Mouse (Mus musculus) liver, postnatal 0 days (tissue): ENCODE data around the gene Dusp5. TPM values are rescaled to one million over a fixed set of nuclear protein-coding genes. Genes with fewer than 3 reads are reported as not detected.

Source experiments
- ATAC-seq: fragments of 200-750 bp; cut with Nextera tagmentation; 2 replicates; pipeline ENCODE4 v1.8.0; 2017; ENCODE audit warnings: mild to moderate bottlenecking, moderate library complexity
- DNase-seq: peaks from one replicate; pipeline ENCODE4 v3.0.0-alpha.2; 2016
- H3K27ac ChIP-seq: fragments of 300-500 bp; sonication (generic); 2 replicates; pipeline ENCODE4 v1.5.1; 2014; ENCODE audit warnings: antibody characterized with exemption, moderate library complexity, mild to moderate bottlenecking, low read depth
- H3K27me3 ChIP-seq: fragments of 300-500 bp; sonication (generic); 2 replicates; pipeline ENCODE4 v1.6.1; 2014; ENCODE audit warnings: low read length, control low read depth, mixed read lengths; ENCODE audit not compliant: insufficient read depth
- H3K36me3 ChIP-seq: fragments of 300-500 bp; sonication (generic); replicated peaks from 2 replicates; pipeline ENCODE4 v1.6.1; 2014; ENCODE audit warnings: mild to moderate bottlenecking, control low read depth, low read length, moderate library complexity, mixed read lengths; ENCODE audit not compliant: insufficient read depth
- H3K4me1 ChIP-seq: fragments of 300-500 bp; sonication (generic); 2 replicates; pipeline ENCODE4 v1.6.1; 2014; ENCODE audit warnings: antibody characterized with exemption, mild to moderate bottlenecking, control low read depth; ENCODE audit not compliant: insufficient read depth
- H3K4me2 ChIP-seq: fragments of 300-500 bp; sonication (generic); 2 replicates; pipeline ENCODE4 v1.6.1; 2014; ENCODE audit warnings: low read depth, mild to moderate bottlenecking, low read length, moderate library complexity, mixed read lengths
- H3K4me3 ChIP-seq: fragments of 300-500 bp; sonication (generic); 2 replicates; pipeline ENCODE4 v1.5.1; 2014; ENCODE audit warnings: low read depth, low read length
- H3K9ac ChIP-seq: fragments of 300-500 bp; sonication (generic); replicated peaks from 2 replicates; pipeline ENCODE4 v1.6.1; 2014; ENCODE audit warnings: mild to moderate bottlenecking, moderate library complexity
- H3K9me3 ChIP-seq: fragments of 300-500 bp; sonication (generic); 2 replicates; pipeline ENCODE4 v1.6.1; 2016; ENCODE audit warnings: mild to moderate bottlenecking, control low read depth, low read length, mixed read lengths
- CTCF ChIP-seq: sonication (generic); IDR thresholded peaks from 2 replicates; pipeline ENCODE4 v1.5.1; 2016; ENCODE audit warnings: antibody characterized with exemption, low read depth
- EP300 ChIP-seq: IDR thresholded peaks from 2 replicates; pipeline ENCODE4 v1.6.1; 2016; ENCODE audit warnings: antibody characterized with exemption, low read depth, mild to moderate bottlenecking
- WGBS: fragments of 180-500 bp; shearing (Covaris S2); extraction: QIAGEN DNeasy Blood & Tissue Kit; methylation state at CpG from one replicate; pipeline ENCODE4 v1.1.7; 2014; ENCODE audit not compliant: insufficient replicate concordance; 5-methylcytosine and 5-hydroxymethylcytosine counted together
- polyA plus RNA-seq: library from polyadenylated mRNA; unstranded; fragments of >200 nt; fragmentation: Nextera tagmentation; extraction: Ambion mirVana; gene quantifications from 2 replicates; pipeline ENCODE4 v1.2.1, GENCODE M21; 2015

Dusp5 gene
- polyA plus RNA-seq, 1 experiment from 2014 or later: 2.7 TPM

- Histone ChIP-seq H3K9ac (no peak overlapping the region), H3K27ac (no peak overlapping the region), H3K9me3 (no peaks in the 10 kb centered on the region; the same call in 1 of the 2 replicates), H3K27me3 (no peaks in the 10 kb centered on the region), H3K4me1 (no peaks in the 10 kb centered on the region; the same call in none of the 2 replicates), H3K4me2 (no peak overlapping the region), H3K36me3 (no peaks in the 10 kb centered on the region), H3K4me3 (no peak overlapping the region)
- no peak for ATAC-seq
- no peak for DNase-seq
- 34% methylated on average over 11 of the region's 11 CpGs for WGBS
- TF ChIP-seq CTCF (no peak), EP300 (no peak)
These were observed 39.0 kb downstream of the Dusp5 start for GRCm38 (mm10) chr19:53567864-53568263.

GRCm38 (mm10) chr19:53568553-53568952 lies 39.6 kb downstream of the Dusp5 start:
- DNase-seq (no peak), ATAC-seq (no peak)
- no peak overlapping the region for H3K4me3 ChIP-seq
- no peak overlapping the region for H3K4me2 ChIP-seq
- H3K27me3 ChIP-seq: no peaks in the 10 kb centered on the region
- H3K9ac ChIP-seq: no peak overlapping the region
- H3K4me1 ChIP-seq: no peaks in the 10 kb centered on the region; the same call in none of the 2 replicates
- H3K27ac ChIP-seq: no peak overlapping the region
- no peaks in the 10 kb centered on the region for H3K9me3 ChIP-seq
- TF ChIP-seq EP300 (no peak), CTCF (no peak)
- WGBS: 62% methylated on average over 3 of the region's 3 CpGs
- no peaks in the 10 kb centered on the region for H3K36me3 ChIP-seq

- DNase-seq (peak; percentile 7), ATAC-seq (no peak)
- Histone ChIP-seq H3K9me3 (no peaks in the 10 kb centered on the region), H3K4me1 (no peaks in the 10 kb centered on the region; the same call in 1 of the 2 replicates), H3K27ac (no peak overlapping the region), H3K27me3 (no peaks in the 10 kb centered on the region), H3K4me2 (no peak overlapping the region), H3K36me3 (no peaks in the 10 kb centered on the region), H3K4me3 (no peak overlapping the region), H3K9ac (no peak overlapping the region)
- TF ChIP-seq CTCF (no peak), EP300 (no peak)
- 64% methylated on average over 4 of the region's 4 CpGs for WGBS
These were observed 42.1 kb downstream of the Dusp5 start for GRCm38 (mm10) chr19:53571056-53571455.

GRCm38 (mm10) chr19:53571501-53572428 lies 42.9 kb downstream of the Dusp5 start:
- Histone ChIP-seq H3K4me1 (no peaks in the 10 kb centered on the region; the same call in 1 of the 2 replicates), H3K4me3 (no peak overlapping the region), H3K36me3 (no peaks in the 10 kb centered on the region), H3K4me2 (no peak overlapping the region), H3K9ac (no peak overlapping the region), H3K27ac (no peak overlapping the region), H3K27me3 (no peaks in the 10 kb centered on the region), H3K9me3 (no peaks in the 10 kb centered on the region)
- DNase-seq: peak; percentile 11
- ATAC-seq: no peak
- TF ChIP-seq CTCF (no peak), EP300 (no peak)
- WGBS: 47% methylated on average over 18 of the region's 18 CpGs

GRCm38 (mm10) chr19:53572607-53573006 lies 43.7 kb downstream of the Dusp5 start:
- Histone ChIP-seq H3K4me1 (no peaks in the 10 kb centered on the region; the same call in 1 of the 2 replicates), H3K27me3 (no peaks in the 10 kb centered on the region), H3K9ac (no peak overlapping the region), H3K9me3 (no peaks in the 10 kb centered on the region), H3K4me3 (no peak overlapping the region), H3K4me2 (no peak overlapping the region), H3K36me3 (no peaks in the 10 kb centered on the region), H3K27ac (no peak overlapping the region)
- ATAC-seq: no peak
- DNase-seq: peak; percentile 7
- WGBS: 77% methylated on average over 12 of the region's 12 CpGs
- TF ChIP-seq EP300: no peak
- TF ChIP-seq CTCF: no peak

GRCm38 (mm10) chr19:53573151-53573550 lies 44.2 kb downstream of the Dusp5 start:
- WGBS: 82% methylated on average over 3 of the region's 3 CpGs
- no peaks in the 10 kb centered on the region for H3K36me3 ChIP-seq
- no peak overlapping the region for H3K27ac ChIP-seq
- no peak overlapping the region for H3K9ac ChIP-seq
- no peak overlapping the region for H3K4me3 ChIP-seq
- H3K9me3 ChIP-seq: no peaks in the 10 kb centered on the region
- H3K27me3 ChIP-seq: no peaks in the 10 kb centered on the region
- H3K4me2 ChIP-seq: no peak overlapping the region
- TF ChIP-seq CTCF (no peak), EP300 (no peak)
- DNase-seq: peak; percentile 5
- no peaks in the 10 kb centered on the region; the same call in 1 of the 2 replicates for H3K4me1 ChIP-seq
- ATAC-seq: no peak
